Mouse (Mus musculus) G1E (cell line): ENCODE measurements at regions not wholly inside any gene's neighbourhood (a gene's known extent, or its start where the extent isn't known, plus 50 kb on each side); places are given as distances from the start of the nearest gene placed in this dataset.
"Not testable (repeated sequence)": the region's sequence is repeated elsewhere in the genome, so short reads cannot be mapped to it uniquely, and the experiment has no call there.

Experiments
- ATAC-seq: 2 replicates; pipeline ENCODE4 v1.8.0; 2016; ENCODE audit warnings: mild to moderate bottlenecking; ENCODE audit not compliant: insufficient number of reproducible peaks, poor library complexity, low FRiP score, severe bottlenecking; ENCODE audit errors: extremely low read depth
- DNase-seq: peaks from one replicate; pipeline ENCODE4 v3.0.0; 2012; ENCODE audit warnings: low spot score
- H3K27me3 ChIP-seq: 2 replicates; pipeline ENCODE4 v1.6.1; 2012; ENCODE audit warnings: mild to moderate bottlenecking, low read length, inconsistent platforms; ENCODE audit not compliant: insufficient read depth
- H3K36me3 ChIP-seq: replicated peaks from 2 replicates; pipeline ENCODE3; 2012; ENCODE audit warnings: mild to moderate bottlenecking, inconsistent platforms
- H3K4me1 ChIP-seq: 2 replicates; pipeline ENCODE4 v1.6.1; 2012; ENCODE audit warnings: low read depth, low read length, inconsistent platforms, mixed read lengths; ENCODE audit not compliant: insufficient read depth
- H3K4me3 ChIP-seq: 2 replicates; pipeline ENCODE4 v1.5.1; 2012; ENCODE audit warnings: low read depth, mild to moderate bottlenecking, inconsistent platforms, low read length, moderate library complexity, mixed read lengths
- H3K9me3 ChIP-seq: replicated peaks from 2 replicates; pipeline ENCODE4 v1.6.1; 2012; ENCODE audit warnings: inconsistent platforms
- CTCF ChIP-seq: IDR thresholded peaks from 2 replicates; pipeline ENCODE4 v1.5.1; 2012; ENCODE audit warnings: low read depth, low read length, inconsistent platforms, mixed read lengths
- GATA1 ChIP-seq: IDR thresholded peaks from 2 replicates; pipeline ENCODE4 v1.6.1; 2012; ENCODE audit warnings: borderline replicate concordance, low read length, inconsistent platforms, mixed read lengths
- GATA2 ChIP-seq: IDR thresholded peaks from 2 replicates; pipeline ENCODE4 v1.6.1; 2012; ENCODE audit warnings: low read depth, low read length, inconsistent platforms, borderline replicate concordance
- POLR2AphosphoS5 ChIP-seq: IDR thresholded peaks from 2 replicates; pipeline ENCODE4 v1.6.1; 2012; ENCODE audit warnings: low read depth, low read length, inconsistent platforms; ENCODE audit not compliant: insufficient replicate concordance
- TAL1 ChIP-seq: conservative IDR thresholded peaks from 2 replicates; pipeline ENCODE4 v1.6.1; 2012; ENCODE audit warnings: low read depth, low read length, inconsistent platforms, mixed read lengths

GRCm38 (mm10) chr17:66206074-66206473 is 82.8 kb downstream of the Ddx11 start:
- Histone ChIP-seq H3K27me3 (no peaks in the 10 kb centered on the region), H3K36me3 (no peaks in the 10 kb centered on the region), H3K4me3 (no peak overlapping the region), H3K4me1 (no peaks in the 10 kb centered on the region), H3K9me3 (no peaks in the 10 kb centered on the region)
- DNase-seq: no peak
- TF ChIP-seq TAL1 (no peak), CTCF (no peak), GATA2 (no peak), GATA1 (no peak), POLR2AphosphoS5 (no peak)
- no peak for ATAC-seq

DNA sequence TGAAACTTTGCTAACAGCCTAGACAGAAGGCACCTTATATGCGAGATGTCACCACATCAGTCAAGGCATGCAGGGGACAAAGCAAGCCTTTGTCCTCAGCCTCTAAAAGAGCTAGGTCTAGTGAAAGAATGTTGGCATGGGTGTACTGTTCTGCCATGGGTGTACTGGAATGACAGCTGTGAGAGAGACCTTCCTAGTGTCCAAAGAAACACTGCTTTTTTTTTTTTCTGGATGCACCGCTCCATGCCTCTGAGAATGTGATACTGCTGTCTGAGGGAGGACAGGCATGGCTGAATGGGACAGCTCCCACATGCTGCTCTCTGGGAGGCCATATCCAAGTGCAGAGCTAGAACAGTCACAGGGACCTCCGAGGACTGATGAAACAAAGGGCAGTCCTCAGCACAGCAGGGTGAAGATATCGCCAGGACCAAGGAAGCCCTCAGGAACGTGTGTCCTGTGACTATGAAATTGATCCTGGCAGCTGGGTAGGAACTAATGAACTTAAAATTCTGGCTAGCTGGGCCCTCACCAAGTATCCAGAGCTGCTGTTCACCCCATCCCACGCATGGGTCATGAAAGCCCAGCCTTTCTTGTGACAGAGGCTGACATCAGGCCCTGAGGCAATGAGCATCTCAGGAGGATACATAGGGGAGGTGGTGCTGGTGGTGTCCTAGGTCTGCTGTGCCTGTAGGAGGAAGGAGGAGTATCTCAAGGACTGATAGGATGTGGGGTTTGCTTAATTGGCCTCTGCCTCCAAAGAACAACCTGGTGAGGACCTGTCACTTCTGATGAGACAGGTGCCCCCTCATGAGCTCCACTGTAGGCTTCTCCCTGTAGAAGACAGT is 84.6 kb downstream of the Ddx11 start:
- DNase-seq, H3K27me3 ChIP-seq, ATAC-seq, H3K4me1 ChIP-seq, H3K4me3 ChIP-seq, H3K9me3 ChIP-seq, H3K36me3 ChIP-seq: not testable (repeated sequence)

GRCm38 (mm10) chr17:66208803-66209515 is 85.6 kb downstream of the Ddx11 start:
- not testable (repeated sequence) for H3K9me3 ChIP-seq, DNase-seq, H3K36me3 ChIP-seq, H3K4me3 ChIP-seq, H3K27me3 ChIP-seq, H3K4me1 ChIP-seq
- peak; percentile 65; the same call in 1 of the 2 replicates for ATAC-seq

GRCm38 (mm10) chr17:66211561-66211960 is 88.2 kb downstream of the Ddx11 start:
- Histone ChIP-seq H3K36me3 (no peaks in the 10 kb centered on the region), H3K4me3 (no peak overlapping the region), H3K4me1 (no peaks in the 10 kb centered on the region), H3K27me3 (no peaks in the 10 kb centered on the region), H3K9me3 (no peaks in the 10 kb centered on the region)
- TF ChIP-seq GATA2 (no peak), TAL1 (no peak), GATA1 (no peak), POLR2AphosphoS5 (no peak), CTCF (no peak)
- no peak for DNase-seq
- no peak for ATAC-seq

DNA sequence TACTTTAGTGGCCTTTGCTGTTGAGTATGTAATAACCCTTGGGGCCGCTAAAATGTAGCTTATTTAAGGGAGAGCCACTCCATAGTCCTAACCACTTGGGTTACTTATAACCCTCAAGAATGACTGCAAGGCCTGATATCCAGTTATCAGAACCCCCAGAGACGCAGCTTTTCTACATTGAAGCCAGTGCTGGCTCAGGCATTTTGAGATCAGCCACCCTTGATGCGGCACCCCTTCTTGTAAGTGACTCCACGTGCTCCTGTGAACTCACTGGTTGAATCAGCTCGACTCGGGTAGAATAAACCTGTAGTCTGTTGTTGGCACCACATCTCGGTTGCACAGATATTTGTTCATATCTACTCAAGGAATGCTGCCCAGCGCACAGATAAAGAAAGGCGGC is 89.3 kb downstream of the Ddx11 start:
- Histone ChIP-seq H3K4me3 (no peak overlapping the region), H3K9me3 (no peaks in the 10 kb centered on the region), H3K36me3 (no peaks in the 10 kb centered on the region), H3K4me1 (no peaks in the 10 kb centered on the region), H3K27me3 (no peaks in the 10 kb centered on the region)
- no peak for TF ChIP-seq GATA1
- TF ChIP-seq TAL1: no peak
- no peak for TF ChIP-seq CTCF
- no peak for TF ChIP-seq POLR2AphosphoS5
- TF ChIP-seq GATA2: no peak
- DNase-seq (no peak), ATAC-seq (no peak)

DNA sequence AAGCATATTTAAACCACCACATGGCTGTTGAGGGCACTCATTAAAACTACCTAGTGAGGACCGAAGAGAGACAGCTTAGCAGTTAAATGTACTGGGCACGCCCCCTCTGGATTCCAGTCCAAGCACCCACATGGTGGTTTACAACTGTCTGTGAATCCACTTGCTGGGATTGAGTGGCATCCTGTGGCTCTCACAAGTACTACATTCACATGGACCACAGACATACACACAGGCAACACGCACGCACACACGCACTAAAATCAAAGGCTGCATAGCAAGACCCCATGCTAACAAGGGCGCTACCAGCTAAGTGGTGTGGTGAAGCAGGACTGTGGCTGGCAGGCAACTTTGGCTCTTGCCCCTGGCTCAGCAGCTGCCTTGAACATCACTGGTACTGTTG is 95.0 kb downstream of the Ddx11 start:
- Histone ChIP-seq H3K36me3 (no peaks in the 10 kb centered on the region), H3K9me3 (no peaks in the 10 kb centered on the region), H3K27me3 (no peaks in the 10 kb centered on the region), H3K4me1 (no peaks in the 10 kb centered on the region), H3K4me3 (no peak overlapping the region)
- ATAC-seq (no peak), DNase-seq (no peak)
- TF ChIP-seq POLR2AphosphoS5 (no peak), CTCF (no peak), GATA1 (no peak), GATA2 (no peak), TAL1 (no peak)
